Mouse (Mus musculus): ENCODE results near the gene Has3.
"Not testable (repeated sequence)": the region's sequence is repeated elsewhere in the genome, so short reads cannot be mapped to it uniquely, and the experiment has no call there.

Gene Has3

DNA sequence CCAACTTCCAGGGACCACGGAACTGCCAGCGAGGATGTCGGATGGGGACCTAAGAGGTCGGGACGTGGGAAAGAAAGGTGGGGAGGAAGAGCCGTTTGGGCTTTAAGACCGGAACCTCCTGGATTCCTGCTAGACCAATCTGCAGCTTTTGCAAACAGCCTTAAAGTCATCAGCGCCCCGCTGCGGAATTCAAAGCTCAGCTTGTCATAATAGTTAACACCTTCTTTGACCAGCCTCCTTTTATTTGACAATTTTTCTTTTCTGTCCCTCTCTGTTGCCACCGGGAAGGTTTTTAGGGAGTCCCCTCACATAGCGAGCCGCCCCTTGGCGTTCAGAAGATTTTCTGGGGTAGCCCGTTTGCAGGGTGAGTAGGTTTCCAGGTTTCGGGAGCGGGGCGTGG is at the start of gene Has3:
Gene Has3 (plus strand): TSS at position 192 of the 400 bp plus-strand sequence.
- DNase-seq (ENCODE audit: low spot score): no peak

DNA sequence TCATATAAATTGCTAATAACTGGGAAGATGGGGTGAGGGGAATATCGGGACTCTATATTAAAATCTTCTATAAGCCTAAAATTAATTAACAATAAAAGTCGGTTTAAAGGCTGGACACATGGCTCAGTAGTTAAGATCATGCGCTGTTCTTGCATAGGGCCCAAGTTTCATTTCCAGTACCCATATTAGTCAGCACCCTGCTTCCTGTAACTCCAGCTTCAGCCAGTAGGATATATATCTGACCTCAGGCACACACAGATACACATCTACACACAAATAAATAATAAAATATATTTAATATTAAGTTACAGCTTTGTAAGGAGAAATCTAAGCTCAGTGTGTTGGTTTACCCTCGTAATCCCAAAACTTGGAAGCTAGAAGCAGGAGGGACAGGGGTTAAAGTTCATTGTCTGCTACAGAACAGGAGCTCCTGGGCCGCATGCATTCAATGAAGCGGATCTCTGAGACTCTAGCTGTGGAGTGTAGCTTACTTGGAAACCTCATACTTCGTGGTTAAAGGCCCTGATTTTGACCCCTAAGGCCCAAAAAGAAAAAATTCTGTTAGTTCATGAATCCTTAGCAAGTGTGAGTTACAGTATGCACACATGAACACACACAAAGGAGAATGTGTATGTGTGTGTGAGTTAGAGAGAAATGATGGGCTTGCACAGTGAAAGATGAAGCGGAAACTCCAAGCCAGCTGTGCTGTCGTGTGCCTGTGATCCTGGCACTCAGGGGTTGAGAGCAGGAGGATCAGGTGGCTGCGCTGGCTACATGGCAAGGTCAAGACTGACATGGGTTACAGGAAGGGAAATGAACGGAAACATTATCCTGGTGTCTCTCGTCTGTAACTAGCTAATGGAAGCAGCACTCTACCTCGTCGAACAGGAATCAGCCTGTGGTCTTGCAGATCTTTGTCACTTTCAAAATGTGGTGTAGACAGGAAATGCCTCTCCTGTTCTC is 49.2 kb upstream of the Has3 start:
- no peak for DNase-seq (ENCODE audit: low spot score)

DNA sequence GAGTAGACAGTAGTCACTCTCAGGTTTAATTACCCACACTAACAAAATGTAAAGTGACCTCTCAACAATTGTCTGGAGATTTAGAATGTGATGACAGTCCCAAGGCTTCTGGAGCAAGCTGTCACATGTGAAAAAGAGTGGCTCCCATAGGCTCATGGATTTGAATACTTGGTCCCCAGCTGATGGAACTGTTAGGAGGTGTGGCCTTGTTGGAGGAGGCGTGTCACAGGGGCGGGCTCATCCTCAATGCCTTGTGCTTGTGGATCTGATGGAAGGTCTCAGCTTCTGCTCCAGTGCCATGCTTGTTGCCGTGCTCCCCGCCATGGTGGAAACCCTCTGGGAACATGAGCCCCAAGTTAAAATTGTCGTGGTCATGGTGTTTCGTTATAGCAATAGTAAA is 41.1 kb upstream of the Has3 start:
- no peak for DNase-seq (ENCODE audit: low spot score)

DNA sequence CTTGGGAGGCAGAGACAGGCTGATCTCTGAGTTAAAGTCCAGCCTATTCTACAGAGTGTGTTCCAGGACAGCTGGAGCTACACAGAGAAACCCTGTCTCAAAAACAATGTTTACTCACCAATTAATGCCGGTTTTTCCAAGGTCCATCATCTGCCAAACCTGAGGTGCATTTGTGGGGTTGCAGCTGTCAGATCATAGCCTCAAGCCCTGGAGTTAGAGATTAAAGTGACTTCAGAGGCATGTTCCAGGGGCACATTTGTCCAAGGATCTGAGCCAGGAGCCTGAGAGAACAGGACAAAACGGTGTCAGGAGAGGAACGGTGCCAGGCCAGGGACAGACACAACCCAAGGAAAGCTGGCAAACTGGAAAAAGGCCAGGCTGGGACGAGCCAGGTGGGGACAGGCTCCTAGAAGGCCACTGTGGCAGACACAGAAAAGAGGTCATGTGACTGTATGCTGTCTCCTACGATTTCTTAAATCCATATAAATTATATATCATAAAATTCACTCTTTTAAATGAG is 40.5 kb upstream of the Has3 start:
- DNase-seq (ENCODE audit: low spot score): no peak

DNA sequence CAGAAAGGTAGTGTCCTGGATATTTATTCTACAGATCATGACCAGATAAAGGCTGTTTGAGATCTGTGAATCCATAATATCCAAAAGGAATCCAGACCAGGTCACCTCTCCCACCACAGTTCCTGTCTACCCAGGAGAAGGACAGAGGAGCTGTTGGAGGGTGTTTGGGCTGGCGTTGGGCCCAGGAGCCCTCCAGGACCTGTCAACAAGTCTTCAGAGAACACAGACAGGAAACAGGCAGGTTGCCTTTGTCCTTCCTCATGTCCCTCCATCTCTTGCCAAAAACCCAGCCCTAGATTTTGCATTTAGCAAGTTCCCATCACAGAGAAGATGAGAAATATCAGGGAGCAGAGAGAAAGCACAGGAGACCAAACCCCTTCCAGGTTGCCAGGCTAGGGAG is 35.1 kb upstream of the Has3 start:
- DNase-seq (ENCODE audit: low spot score): no peak

DNA sequence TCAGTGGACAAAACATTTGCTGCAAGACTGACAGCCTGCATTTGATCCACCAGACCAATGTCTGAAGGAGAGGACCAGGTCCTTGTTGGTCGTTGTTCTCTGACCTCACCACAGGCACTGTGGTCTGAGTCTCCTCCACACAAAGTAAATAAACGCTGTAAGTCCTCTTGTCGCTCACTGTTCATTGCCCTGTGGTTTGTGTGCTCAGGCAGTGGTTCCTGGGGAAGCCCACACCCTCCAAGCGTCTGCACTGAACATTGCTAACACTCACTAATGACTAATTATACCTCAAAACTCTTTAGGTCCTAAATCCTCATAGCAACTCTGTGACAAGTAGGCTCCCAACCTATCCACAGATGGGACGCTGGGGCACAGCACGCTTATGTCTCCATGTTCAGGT is 33.5 kb upstream of the Has3 start:
- DNase-seq (ENCODE audit: low spot score): no peak

DNA sequence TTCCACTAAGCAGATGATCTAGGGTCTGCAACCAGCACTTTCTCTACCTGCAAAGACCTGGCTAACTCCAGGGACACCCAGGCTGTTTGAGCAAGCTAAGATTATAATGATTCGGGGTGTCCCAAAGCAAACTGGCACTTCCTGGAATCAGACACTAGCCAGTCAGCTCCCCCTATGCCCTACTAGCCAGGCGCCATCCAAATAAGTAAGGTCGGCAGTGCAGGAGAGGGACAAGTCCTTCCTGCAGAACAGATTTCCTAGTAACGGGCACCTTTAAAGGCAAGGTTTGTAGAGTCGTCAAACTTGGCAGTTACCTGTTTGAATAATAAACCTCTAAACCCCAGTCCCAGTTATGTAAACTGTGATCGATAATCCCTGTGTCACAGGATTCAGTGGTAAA is 31.2 kb upstream of the Has3 start:
- no peak for DNase-seq (ENCODE audit: low spot score)

DNA sequence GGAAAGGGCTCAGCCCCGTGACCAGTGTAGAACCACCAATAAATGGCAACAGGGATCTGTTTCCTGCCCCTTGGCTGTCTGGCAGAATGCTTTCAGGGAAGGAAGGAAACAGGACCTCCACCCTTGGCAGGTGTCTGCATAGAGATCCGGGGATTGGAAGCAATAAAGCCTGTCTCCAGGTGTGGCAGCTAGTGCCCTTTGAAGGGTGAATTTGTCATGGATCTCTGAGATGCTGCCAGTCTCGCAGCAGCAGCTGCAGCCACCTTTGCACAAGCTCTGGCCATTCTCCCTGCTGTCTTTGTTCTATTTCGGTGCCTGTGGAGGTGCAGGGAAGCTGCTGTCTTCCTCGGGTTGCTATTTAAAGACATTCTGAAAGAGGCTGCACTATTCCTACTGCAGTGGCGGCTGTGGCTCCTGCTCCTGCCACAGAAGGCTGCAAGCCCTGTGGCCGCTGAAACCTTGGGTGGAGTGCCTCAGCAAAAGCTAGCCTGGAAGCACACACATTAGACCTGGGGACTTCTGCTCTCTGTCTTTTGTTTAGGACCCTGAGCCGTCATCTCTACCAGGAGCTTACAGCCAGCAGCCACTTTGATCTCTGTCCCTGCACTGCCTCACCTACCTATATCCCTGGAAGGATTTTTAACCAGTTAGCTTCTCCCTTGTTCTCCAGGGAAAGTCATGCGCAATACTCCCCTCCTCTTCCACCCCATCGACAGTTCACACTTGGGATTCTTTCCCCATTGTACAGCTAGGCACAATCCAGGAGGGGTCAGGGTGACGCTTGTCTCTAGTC is 30.6 kb upstream of the Has3 start:
- DNase-seq (ENCODE audit: low spot score): no peak

DNA sequence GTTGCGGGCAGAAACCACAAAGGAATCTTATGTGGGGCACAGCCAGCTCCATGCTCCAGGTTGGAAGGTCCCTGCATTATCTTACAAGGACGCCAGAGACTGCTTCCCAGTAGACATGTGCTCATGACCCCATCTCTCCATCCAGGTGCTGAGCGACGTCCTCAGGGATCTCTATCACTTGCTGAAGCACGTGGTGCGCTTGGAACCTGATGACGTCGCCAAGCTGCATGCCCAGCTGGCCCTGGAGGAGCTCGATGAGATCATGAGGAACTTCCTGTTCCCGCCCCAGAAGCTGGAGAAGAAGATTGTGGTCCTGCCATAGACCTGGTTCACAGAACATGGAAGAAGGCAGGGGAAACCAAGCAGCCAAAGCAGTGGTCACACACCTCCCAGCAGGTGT is 20.0 kb upstream of the Has3 start:
- no peak for DNase-seq (ENCODE audit: low spot score)

DNA sequence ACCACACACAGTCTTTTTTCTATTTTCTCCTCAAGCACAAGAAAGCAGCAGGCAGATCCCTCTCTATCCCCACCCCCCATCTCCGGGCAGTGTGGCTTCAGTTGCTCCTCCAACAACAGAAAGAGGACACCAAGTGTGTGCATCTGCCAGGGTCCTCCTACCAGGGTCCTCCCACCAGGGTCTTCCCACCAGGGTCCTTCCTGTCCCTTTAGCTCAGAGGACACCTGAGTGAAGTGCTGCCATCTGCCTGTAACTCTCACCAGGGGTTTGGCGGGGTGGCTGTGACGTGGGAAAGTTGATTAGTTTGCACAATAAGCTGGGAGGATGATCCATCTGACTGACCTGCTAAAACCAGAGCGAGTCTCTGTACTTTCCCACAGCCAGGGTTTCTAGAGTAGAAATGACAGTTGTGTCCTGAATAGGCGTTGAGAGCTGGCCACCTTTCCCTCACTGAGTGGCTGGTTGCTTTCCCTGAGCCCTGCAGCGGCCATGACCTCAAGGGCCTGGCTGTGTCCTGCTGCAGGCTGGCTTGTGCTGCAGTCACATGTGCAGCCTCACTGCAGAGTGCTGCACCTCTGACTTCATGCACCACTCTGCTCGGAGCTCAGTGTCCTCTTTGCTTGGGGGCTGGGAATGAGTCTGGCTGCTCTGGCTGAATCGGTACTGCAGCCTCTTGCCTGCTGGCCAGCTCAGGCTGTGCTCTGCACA is 15.4 kb upstream of the Has3 start:
- DNase-seq (ENCODE audit: low spot score): no peak

DNA sequence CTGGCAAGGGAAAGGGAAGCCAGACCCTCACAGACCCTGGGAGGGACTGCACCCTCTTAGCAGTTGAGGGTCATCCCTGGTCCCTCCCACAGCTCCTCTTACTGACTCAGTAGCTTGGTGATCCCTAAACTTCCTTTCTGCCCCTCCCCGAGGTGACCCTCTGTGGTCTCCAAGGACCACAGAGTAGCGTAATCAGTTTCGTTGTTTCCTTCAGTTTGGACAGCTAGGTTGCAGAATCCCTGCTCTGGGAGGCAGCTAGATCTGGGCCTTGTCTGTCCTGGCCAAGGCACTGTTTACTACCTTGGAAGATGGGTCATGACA is 14.8 kb upstream of the Has3 start:
- DNase-seq (ENCODE audit: low spot score): no peak

DNA sequence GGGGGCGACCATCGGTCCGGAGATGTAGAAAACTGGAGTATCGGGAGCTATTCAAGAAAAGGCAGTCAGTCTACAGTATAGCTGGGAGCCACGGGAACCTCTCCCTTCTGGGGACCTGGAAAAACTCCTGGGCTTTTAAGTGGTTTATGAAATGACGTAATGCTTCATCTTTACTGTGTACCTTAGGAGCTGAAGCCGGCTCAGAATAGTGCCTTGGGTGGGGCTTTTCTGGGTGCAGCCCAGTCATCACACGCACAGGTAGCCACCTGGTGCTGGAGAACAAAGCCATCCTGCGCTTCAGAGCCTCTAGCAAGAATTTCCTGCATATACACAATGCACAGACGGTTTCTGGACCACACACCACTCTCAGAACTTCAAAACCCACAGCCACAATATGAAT is 7.2 kb upstream of the Has3 start:
- no peak for DNase-seq (ENCODE audit: low spot score)

DNA sequence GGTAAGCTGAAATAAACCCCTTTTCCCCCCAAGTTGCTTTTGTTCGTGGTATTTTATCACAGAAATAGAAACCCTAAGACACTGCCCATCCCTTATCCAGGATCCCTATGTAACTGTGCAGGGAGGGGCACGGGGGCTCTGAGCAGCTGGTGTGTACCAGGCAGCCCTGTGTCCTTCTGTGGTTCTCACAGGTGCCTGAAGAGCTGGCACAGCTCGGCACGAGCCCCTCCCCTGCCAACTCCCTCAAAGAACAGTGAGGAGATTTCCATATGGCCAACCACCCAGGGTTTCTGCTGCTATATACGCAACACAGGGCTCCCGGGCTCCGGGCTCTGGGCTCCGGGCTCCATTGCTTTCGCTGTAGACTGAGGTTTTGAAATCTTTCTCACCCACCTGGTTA is 4.7 kb upstream of the Has3 start:
- no peak for DNase-seq (ENCODE audit: low spot score)

DNA sequence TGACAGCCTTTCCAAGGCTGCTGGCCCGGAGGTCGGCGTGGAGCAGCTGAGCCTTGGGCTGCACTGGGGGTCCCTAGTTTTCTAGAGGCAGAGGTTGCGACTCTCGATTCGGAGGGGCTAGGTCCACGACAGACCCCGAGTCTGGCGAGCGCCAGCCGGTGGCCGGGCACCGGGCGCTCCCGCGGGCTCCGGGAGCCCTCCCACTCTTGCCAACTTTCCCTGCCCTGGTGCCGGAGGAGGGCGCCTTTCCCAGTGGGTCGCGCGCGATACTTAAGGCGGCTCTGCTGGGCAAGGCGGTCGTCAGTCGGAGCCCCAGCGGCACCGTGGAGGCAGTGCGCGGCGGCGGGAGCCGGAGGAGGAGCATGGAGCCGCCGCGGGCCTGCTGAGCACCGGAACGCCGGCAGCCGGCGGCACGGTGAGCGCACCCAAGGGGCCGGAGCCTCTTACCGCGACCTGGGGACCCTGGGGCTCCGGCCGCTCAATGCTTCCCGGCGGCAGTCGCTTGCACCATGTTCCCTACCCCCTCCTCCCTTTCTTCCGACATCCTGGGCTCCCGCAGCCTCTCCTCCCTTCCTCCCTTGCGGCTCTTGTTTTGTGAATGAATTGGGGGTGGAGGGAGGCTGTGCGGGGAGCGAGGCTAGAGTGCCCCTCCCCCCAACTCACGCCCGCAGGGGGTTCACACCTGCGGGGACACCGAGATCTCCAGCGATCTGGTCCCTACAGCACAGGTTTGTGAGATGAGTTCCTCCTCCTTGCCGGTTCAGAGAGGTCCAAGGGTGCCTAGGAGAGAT is 690 bp downstream of the Has3 start:
- no peak for DNase-seq (ENCODE audit: low spot score)

DNA sequence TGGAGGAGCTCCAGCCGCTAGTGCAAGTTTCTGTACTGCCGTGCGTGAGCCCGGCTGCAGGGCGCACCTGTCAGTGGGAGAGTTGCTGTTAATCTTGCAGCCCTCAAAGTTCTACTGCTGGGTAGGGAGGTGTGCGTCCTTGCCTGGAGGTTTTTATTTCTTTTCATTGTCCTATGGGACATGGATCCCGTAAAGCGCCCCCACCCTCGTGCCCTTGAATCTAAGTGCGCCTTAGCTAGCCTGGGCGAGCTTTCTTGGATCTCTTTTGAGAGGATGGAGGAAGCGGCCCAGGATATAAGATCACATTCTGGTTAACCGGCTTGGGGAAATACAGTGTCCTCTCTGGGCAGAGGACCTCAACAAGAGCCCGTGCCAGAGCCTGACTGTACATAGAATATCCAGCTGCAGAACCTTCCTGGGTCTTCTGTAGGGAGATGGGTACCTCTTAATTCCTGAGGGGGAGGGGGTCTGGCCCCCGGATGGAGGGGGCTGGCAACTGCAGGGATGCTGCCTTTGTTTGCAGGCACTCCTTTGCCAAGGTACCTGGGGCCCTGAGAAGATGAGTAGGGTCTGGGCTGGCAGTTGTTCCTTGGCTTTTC is 1.4 kb downstream of the Has3 start:
- DNase-seq (ENCODE audit: low spot score): no peak

DNA sequence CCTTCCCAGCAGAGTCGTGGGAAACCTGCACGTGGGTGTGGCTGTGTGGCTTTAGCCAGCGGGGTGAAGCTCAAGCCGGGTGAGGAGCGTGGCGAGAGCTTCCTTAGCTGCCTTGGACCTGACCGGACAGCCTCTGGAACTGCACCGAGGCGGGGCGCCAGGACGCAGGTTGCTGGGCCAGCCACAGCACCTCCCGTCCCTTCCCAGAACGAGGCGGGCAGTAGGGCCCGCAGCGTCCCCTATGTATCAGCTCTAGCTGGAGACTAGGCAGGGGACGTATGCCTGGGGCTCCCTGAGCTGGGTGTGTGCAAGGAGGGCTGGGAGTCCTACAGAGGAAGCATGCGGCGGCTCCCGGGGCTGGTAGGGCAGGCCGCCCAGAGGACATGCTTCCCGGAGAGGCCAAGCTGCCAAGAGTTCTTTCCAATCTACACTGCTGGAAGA is 1.9 kb downstream of the Has3 start:
- DNase-seq (ENCODE audit: low spot score): no peak

DNA sequence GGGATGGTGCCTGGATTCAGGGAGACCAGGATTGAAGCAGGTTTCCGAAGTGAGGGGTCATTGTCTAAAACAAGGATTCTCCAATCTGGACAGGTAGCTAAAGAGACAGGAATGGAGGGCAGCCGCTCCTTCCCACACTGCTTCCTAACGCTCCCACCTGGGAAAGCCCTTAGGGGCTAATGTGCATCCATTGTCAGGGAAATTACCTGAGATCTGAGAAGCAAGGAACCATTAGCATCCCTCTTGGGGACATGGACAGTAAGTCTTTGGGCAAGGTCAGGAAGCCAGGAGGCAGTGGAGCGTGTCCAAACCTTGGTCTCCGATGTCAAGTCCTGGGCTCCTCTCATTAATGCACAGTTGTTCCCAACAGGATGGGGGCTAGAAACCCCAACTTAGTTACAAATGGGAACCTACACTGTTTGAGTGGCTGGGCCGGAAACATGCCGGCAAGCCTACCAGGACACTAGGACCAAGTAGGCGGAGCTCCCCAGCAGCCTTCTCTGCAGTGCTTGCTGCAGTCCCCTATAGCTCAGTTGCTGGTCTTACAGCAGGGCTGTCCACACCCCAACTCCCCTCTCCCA is 2.5 kb downstream of the Has3 start:
- DNase-seq (ENCODE audit: low spot score): no peak

DNA sequence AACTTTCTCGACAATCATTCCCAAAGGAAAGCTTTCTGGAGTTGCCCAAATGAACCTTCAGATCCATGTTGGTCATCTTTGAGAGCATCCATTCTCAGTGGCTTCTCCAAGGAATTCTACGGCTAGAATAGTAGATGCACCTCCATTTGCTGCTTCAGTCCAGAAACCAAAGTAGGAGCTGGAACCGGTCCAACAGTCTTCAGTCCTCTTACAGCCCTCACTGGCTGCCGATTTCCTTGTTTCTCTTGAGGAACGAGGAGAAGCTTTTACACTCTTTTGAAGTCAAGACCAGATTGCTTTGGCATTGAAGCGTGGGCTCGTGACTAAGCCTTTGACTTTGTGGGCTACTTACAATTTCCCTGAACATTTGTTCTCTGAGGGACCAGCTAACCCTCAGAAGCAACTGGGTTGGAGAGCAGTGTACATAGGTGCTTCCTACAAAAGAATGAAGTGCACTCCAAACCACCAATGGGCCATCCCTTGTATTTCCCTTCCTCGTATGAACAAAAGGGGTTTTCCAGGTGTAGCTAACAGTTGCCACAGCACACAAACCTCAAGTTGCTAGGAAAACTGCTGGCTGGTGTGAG is 10.2 kb downstream of the Has3 start:
- no peak for DNase-seq (ENCODE audit: low spot score)

DNA sequence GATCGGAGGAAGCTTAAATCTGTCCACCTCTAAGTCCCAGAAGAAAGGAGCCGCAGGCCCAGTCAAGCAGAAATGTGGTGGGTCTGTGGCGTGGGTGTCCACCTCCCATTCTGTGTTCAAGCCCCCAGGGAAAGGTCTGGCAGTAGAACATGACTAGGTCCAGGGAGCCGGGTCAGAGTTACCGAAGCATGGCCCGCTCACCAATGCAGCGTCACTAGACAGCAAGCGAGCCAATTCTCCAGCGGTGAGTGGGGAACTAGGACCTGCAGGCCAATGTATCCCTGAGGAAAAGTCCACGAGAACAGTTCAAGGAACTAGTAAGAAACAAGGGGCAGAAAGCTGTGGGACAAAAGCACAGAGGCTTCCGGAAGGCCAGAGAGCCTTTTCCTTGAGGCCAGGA is 14.1 kb downstream of the Has3 start:
- not testable (repeated sequence) for DNase-seq (ENCODE audit: low spot score)

DNA sequence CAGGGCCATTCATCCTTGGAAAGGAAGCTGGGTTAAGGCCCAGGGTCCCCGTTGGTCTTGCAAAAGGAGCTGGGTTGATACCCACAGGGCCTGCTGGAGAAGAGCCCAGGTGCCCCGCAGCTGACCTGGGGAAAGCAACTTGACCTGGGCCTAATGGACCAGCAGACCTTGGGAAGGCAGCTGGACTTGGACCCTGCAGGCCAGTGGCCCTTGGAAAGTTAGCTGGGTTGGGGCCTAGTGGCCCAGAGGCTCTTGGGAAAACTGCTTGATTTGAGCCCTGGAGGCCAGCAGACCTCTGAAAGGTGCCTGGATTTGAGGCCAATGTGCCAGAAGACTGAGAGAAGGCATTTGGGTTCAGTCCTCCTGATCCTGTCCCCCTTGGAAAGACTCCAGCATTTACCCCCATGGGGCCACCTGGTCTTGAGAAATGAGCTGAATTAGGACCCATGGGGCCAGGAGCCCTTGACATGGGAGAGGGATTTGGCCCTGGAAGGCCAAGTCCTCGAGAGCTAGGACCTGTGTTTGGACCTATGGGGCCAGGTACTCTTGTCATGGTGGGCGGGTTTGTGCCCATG is 14.9 kb downstream of the Has3 start:
- not testable (repeated sequence) for DNase-seq (ENCODE audit: low spot score)
